Mouse (Mus musculus): ENCODE results near the gene A1cf. TPM values are rescaled to one million over a fixed set of nuclear protein-coding genes. Genes with fewer than 3 reads are reported as not detected.

Gene A1cf
- polyA plus RNA-seq (2015; fragmentation: Nextera tagmentation; extraction: Ambion mirVana) = not detected in 2 replicates

DNA sequence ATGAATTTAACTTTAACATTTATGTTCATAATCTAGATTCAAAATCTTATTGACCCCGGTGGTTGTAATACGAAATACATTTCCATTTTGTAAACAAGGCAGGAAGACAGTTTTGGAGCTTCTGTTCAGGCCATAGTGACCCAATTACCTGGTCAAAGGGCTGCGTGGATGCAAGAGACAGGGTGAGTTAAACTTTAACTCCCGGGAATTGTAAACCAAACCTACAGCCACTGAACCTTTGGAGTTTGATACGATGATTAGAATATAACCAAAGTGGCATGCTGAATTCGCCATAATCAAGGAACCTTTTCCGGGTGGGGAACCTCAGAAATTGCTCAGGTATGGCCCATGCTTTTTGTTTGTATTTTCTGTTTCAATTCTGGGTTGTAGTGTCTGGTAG is at the start of gene A1cf:
Gene A1cf (plus strand): TSS at position 244 of the 400 bp plus-strand sequence.

Other genes starting within 250 kb of the A1cf start
- gene Prkg1, start 103.7 kb upstream of the A1cf start, polyA plus RNA-seq (2015; fragmentation: Nextera tagmentation; extraction: Ambion mirVana) = 6.7 and 7.0 TPM in 2 replicates
- 1.2 and 1.4 TPM in 2 replicates for gene Asah2, start 239.4 kb downstream of the A1cf start, polyA plus RNA-seq (2015; fragmentation: Nextera tagmentation; extraction: Ambion mirVana)

All from neural tube, postnatal 0 days (tissue).